Mouse (Mus musculus): Measurements from ENCODE around the gene Ly6g5c. TPM values are rescaled to one million over a fixed set of nuclear protein-coding genes. Genes with fewer than 3 reads are reported as not detected.

The Ly6g5c gene
- polyA plus RNA-seq, 1 experiment from 2014 or later, result not detected

DNA sequence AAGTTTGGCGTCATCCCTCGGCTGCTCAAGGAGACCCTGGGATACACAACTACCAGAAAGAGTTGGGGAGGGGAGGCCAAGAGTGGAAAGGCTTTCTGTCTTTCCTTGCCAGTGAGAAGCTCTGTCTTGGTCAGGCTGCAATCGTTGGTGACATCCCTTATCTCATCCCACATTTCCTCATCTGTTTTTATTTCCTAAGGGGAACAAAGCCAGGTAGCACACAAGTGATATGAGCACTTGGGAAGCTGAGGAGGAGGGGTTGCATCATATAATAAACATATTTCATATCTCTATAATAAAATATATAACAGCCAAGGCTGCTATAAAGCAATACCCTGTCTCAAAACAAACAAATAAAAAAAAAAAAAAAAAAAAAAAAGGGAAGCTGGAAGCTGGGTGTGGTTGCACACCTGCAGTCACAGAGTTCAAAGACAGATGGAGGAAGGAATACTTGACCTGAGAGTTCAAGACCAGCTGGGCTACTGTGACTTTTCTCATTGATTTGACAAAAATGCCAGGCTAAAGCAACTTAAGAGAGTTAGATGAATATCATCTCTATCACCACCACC is 24.1 kb upstream of the Ly6g5c start:
- H3K4me1 ChIP-seq (replicated peaks; ENCODE audit: control insufficient read depth, insufficient read depth), result no peaks in the 10 kb centered on the region; the same call in 1 of the 2 replicates
- 78% methylated on average over 3 of the region's 3 CpGs for WGBS
- DNase-seq (ENCODE audit: low spot score), result no peak
- no peak overlapping the region for H3K4me2 ChIP-seq (replicated peaks; ENCODE audit: low read depth)
- H3K36me3 ChIP-seq (ENCODE audit: control insufficient read depth, insufficient read depth, low read length), result no peaks in the 10 kb centered on the region
- no peaks in the 10 kb centered on the region for H3K9me3 ChIP-seq (ENCODE audit: control insufficient read depth, low read length)
- ATAC-seq (ENCODE audit: low FRiP score, low TSS enrichment), result no peak
- no peak overlapping the region for H3K27ac ChIP-seq (replicated peaks)
- H3K9ac ChIP-seq (ENCODE audit: low read length), result no peak overlapping the region
- H3K27me3 ChIP-seq (ENCODE audit: control insufficient read depth, insufficient read depth, low read length), result no peaks in the 10 kb centered on the region
- H3K4me3 ChIP-seq (ENCODE audit: low read depth, low read length), result no peak overlapping the region
- TF ChIP-seq CTCF (IDR thresholded peaks at IDR 0.05; ENCODE audit: low read depth) (no peak), EP300 (optimal IDR thresholded peaks at IDR 0.05) (no peak)

DNA sequence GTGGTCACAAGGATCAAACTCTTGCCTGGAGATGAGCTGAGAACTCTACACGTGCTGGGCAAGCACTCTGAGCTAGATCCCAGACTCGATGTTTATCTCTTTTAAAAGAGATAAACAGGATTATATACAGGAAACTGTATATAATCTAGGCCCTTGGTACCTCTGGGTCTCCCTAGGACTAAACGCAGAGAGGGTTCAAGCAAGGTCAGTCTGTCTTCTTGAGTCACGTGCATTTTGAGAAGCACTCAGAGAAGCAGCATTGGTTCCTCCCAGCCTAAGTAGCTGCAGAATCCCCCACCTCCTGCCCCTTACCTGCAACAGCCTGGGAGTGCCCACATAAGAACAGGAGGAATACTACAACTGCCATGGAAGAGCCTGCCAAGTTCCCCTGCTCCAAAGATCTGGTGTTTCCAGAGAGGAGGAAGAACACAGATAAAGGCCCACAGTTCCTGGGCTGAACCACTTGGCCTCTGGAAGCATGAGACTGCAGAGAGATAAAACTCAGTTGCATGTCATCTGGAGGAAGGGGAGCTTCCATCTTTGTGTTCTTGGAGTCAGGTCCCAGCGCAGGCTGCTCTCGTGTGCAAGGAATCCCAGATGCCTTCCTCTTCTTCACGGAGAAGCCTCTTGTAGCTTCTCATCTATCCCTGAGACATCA is 22.7 kb upstream of the Ly6g5c start, which contains the start of gene Ly6g6f:
TSS of gene Ly6g6f (minus strand) at position 403 of the 658 bp plus-strand sequence.
- DNase-seq (ENCODE audit: low spot score) (no peak), ATAC-seq (ENCODE audit: low FRiP score, low TSS enrichment) (no peak)
- Histone ChIP-seq H3K9ac (ENCODE audit: low read length) (no peak within 1 kb of the TSS), H3K27ac (replicated peaks) (no peak within 1 kb of the TSS), H3K4me3 (ENCODE audit: low read depth, low read length) (no peak within 1 kb of the TSS), H3K9me3 (ENCODE audit: control insufficient read depth, low read length) (no peaks in the 10 kb centered on the region), H3K4me2 (replicated peaks; ENCODE audit: low read depth) (no peak within 1 kb of the TSS), H3K27me3 (ENCODE audit: control insufficient read depth, insufficient read depth, low read length) (no peaks in the 10 kb centered on the region), H3K36me3 (ENCODE audit: control insufficient read depth, insufficient read depth, low read length) (no peaks in the 10 kb centered on the region), H3K4me1 (replicated peaks; ENCODE audit: control insufficient read depth, insufficient read depth) (peaks cover 2% of the 10 kb centered on the region; the same call in 1 of the 2 replicates)
- WGBS, result 65% methylated on average over 7 of the region's 7 CpGs
- no peak for TF ChIP-seq EP300 (optimal IDR thresholded peaks at IDR 0.05)
- TF ChIP-seq CTCF (IDR thresholded peaks at IDR 0.05; ENCODE audit: low read depth), result no peak

DNA sequence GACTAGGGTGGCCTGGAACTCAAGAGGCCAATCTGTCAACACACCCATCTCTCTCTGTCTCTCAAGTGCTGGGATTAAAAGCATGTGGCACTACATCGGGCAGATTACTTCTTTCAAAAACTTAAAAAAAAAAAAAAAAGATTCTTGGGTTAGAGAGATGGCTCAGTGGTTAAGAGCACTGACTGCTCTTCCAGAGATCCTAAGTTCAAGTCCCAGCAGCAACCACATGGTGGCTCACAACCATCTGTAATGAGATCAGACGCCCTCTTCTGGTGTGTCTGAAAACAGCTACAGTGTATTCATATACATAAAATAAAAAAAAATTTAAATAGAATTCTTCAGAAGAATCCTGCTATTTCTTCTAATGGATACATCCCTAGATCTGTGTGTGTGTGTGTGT is 19.9 kb upstream of the Ly6g5c start:
- DNase-seq (ENCODE audit: low spot score) (no peak), ATAC-seq (ENCODE audit: low FRiP score, low TSS enrichment) (no peak)
- H3K27me3 ChIP-seq (ENCODE audit: control insufficient read depth, insufficient read depth, low read length), result no peaks in the 10 kb centered on the region
- peaks cover 3% of the 10 kb centered on the region; the same call in 1 of the 2 replicates for H3K4me1 ChIP-seq (replicated peaks; ENCODE audit: control insufficient read depth, insufficient read depth)
- no peak overlapping the region for H3K4me3 ChIP-seq (ENCODE audit: low read depth, low read length)
- peaks cover 3% of the 10 kb centered on the region; the same call in 1 of the 2 replicates for H3K36me3 ChIP-seq (ENCODE audit: control insufficient read depth, insufficient read depth, low read length)
- no peak overlapping the region for H3K9ac ChIP-seq (ENCODE audit: low read length)
- H3K9me3 ChIP-seq (ENCODE audit: control insufficient read depth, low read length), result no peaks in the 10 kb centered on the region
- TF ChIP-seq CTCF (IDR thresholded peaks at IDR 0.05; ENCODE audit: low read depth) (peak; percentile 65), EP300 (optimal IDR thresholded peaks at IDR 0.05) (no peak)
- 47% methylated on average over 2 of the region's 2 CpGs for WGBS
- no peak overlapping the region for H3K27ac ChIP-seq (replicated peaks)
- H3K4me2 ChIP-seq (replicated peaks; ENCODE audit: low read depth), result no peak overlapping the region

DNA sequence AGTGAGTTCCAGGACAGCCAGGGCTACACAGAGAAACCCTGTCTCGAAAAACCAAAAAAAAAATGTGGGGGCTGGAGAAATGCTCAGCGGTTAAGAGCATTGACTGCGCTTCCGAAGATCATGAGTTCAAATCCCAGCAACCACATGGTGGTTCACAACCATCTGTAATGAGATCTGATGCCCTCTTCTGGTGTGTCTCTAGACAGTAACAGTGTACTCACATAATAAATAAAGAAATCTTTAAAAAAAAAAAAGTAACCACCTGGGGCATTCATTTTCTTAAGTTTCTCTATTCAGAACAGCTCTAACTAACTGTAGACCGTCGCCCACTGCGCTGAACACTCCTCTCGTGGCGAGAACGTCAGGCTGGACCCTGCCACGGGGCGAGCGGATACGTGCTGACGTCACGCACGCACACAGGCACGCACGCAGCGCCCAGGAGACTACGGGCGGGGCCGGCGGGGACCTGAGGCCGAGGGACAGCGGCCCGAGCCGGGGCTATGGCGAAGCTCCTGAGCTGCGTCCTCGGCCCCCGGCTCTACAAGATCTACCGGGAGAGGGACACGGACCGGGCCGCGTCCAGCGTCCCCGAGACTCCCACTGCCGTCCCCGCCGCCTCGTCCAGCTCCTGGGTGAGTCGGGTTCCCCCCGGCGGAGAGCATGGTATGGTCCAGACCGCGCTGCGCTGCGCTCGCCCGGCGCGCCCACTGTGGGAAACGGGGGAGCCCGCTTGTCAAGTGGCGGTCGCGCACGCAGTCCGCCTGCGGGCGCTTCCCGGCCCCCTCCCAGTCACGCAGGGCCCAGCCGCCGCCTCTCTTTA is 19.0 kb upstream of the Ly6g5c start, which contains the start of gene Abhd16a:
TSS of gene Abhd16a (plus strand) at position 439 of the 820 bp plus-strand sequence.
- peak; percentile 37 for TF ChIP-seq CTCF (IDR thresholded peaks at IDR 0.05; ENCODE audit: low read depth)
- no peak for TF ChIP-seq EP300 (optimal IDR thresholded peaks at IDR 0.05)
- Histone ChIP-seq H3K36me3 (ENCODE audit: control insufficient read depth, insufficient read depth, low read length) (peaks cover 7% of the 10 kb centered on the region), H3K27me3 (ENCODE audit: control insufficient read depth, insufficient read depth, low read length) (no peaks in the 10 kb centered on the region), H3K9me3 (ENCODE audit: control insufficient read depth, low read length) (no peaks in the 10 kb centered on the region), H3K9ac (ENCODE audit: low read length) (peak within 1 kb of the TSS; percentile 90), H3K4me3 (ENCODE audit: low read depth, low read length) (peak within 1 kb of the TSS; percentile 70), H3K4me2 (replicated peaks; ENCODE audit: low read depth) (peak within 1 kb of the TSS; percentile 73), H3K4me1 (replicated peaks; ENCODE audit: control insufficient read depth, insufficient read depth) (peaks cover 3% of the 10 kb centered on the region; the same call in 1 of the 2 replicates), H3K27ac (replicated peaks) (peak within 1 kb of the TSS; percentile 98)
- 3% methylated on average over 61 of the region's 67 CpGs for WGBS
- peak; percentile 94 for DNase-seq (ENCODE audit: low spot score)
- peak; percentile 98 for ATAC-seq (ENCODE audit: low FRiP score, low TSS enrichment)

DNA sequence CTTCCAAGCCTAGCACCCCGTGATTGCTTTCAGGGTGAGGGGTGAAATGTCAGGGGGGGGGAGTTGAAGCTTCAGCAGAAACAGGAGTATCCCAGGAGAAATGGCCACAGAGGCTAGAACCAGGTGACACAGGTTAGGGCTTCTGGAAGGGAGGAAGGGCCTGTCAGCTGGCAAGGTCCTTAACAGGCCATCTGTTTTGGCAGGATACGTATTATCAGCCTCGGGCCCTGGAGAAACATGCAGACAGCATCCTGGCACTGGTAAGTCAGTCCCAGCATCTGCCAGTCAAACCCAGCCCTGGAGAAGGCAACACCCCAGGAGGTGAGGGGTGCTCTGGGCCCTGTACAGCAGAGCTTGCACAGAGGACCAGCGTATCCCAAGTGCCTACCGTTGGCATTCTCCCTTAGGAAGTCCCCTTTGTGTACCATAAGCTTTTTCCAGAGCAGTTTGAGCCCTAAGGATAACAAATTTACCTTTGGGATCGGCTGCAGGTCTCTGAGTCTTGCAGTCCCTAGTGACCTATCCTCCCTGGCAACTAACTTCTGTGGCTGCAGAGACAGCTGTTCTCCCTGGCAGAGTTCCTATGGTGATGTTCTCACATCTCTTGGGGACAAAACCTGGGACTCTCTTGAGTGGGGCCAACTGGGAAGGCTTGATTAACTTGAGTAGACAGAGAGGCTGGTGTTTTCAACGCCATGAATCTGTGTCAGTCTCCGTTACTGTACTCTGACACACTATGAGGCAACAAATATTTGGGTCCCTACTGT is 17.7 kb upstream of the Ly6g5c start:
- 57% methylated on average over 8 of the region's 8 CpGs for WGBS
- peak overlapping the region; percentile 73 for H3K4me2 ChIP-seq (replicated peaks; ENCODE audit: low read depth)
- ATAC-seq (ENCODE audit: low FRiP score, low TSS enrichment), result no peak
- peak overlapping the region; percentile 70 for H3K4me3 ChIP-seq (ENCODE audit: low read depth, low read length)
- H3K4me1 ChIP-seq (replicated peaks; ENCODE audit: control insufficient read depth, insufficient read depth), result peaks cover 3% of the 10 kb centered on the region; the same call in 1 of the 2 replicates
- TF ChIP-seq CTCF (IDR thresholded peaks at IDR 0.05; ENCODE audit: low read depth), result no peak
- TF ChIP-seq EP300 (optimal IDR thresholded peaks at IDR 0.05), result no peak
- peak overlapping the region; percentile 90 for H3K9ac ChIP-seq (ENCODE audit: low read length)
- H3K27ac ChIP-seq (replicated peaks), result peak overlapping the region; percentile 98; the same call in 1 of the 2 replicates
- H3K9me3 ChIP-seq (ENCODE audit: control insufficient read depth, low read length), result no peaks in the 10 kb centered on the region
- H3K36me3 ChIP-seq (ENCODE audit: control insufficient read depth, insufficient read depth, low read length), result peaks cover 11% of the 10 kb centered on the region
- no peak for DNase-seq (ENCODE audit: low spot score)
- H3K27me3 ChIP-seq (ENCODE audit: control insufficient read depth, insufficient read depth, low read length), result no peaks in the 10 kb centered on the region

Measured in stomach, postnatal 0 days (tissue).